Mouse (Mus musculus) limb, embryonic 13.5 days (tissue): ENCODE results near the gene Olfr461. TPM values are rescaled to one million over a fixed set of nuclear protein-coding genes. Genes with fewer than 3 reads are reported as not detected.

Experiments used
- polyA plus RNA-seq: library from polyadenylated mRNA; unstranded; fragments of >200 nt; fragmentation: Nextera tagmentation; extraction: Ambion mirVana; gene quantifications from 2 replicates; pipeline ENCODE4 v1.2.1, GENCODE M21; 2015

Gene Olfr461
- polyA plus RNA-seq, 1 experiment from 2014 or later = 0.03 TPM

Other genes starting within 250 kb of the Olfr461 start
- gene Agk, start 229.9 kb downstream of the Olfr461 start, polyA plus RNA-seq = 46.9 and 50.2 TPM in 2 replicates
- 9.3 and 10.1 TPM in 2 replicates for gene E330009J07Rik, start 118.9 kb downstream of the Olfr461 start, polyA plus RNA-seq
- not detected in 2 replicates for gene Wee2, start 116.0 kb downstream of the Olfr461 start, polyA plus RNA-seq
- 180 and 194 TPM in 2 replicates for gene Ssbp1, start 83.7 kb downstream of the Olfr461 start, polyA plus RNA-seq
- not detected in 2 replicates for gene Tas2r137, start 63.8 kb downstream of the Olfr461 start, polyA plus RNA-seq
- not detected in 2 replicates for gene Tas2r108, start 61.5 kb downstream of the Olfr461 start, polyA plus RNA-seq
- gene Prss37, start 35.5 kb downstream of the Olfr461 start, polyA plus RNA-seq = not detected in 2 replicates
- gene Olfr460, start 14.4 kb upstream of the Olfr461 start, polyA plus RNA-seq = not detected in 2 replicates
- 1.2 TPM in 2 replicates for gene Clec5a, start 30.8 kb upstream of the Olfr461 start, polyA plus RNA-seq
- not detected in 2 replicates for gene Tas2r138, start 58.3 kb upstream of the Olfr461 start, polyA plus RNA-seq
- gene Mgam, start 73.8 kb upstream of the Olfr461 start, polyA plus RNA-seq = 0.20 and 0.23 TPM in 2 replicates